Mouse (Mus musculus) limb, embryonic 12.5 days (tissue): ENCODE measurements around the gene Rpl13a. TPM values are rescaled to one million over a fixed set of nuclear protein-coding genes. Genes with fewer than 3 reads are reported as not detected.
"Not testable (repeated sequence)": the region's sequence is repeated elsewhere in the genome, so short reads cannot be mapped to it uniquely, and the experiment has no call there.

Experiments
- ATAC-seq: fragments of 200-750 bp; cut with Nextera tagmentation; 2 replicates; pipeline ENCODE4 v1.8.0; 2017; ENCODE audit warnings: low read depth, moderate TSS enrichment; ENCODE audit not compliant: insufficient number of reproducible peaks, insufficient read depth, low FRiP score, low TSS enrichment
- H3K27ac ChIP-seq: fragments of 300-500 bp; sonication (generic); 2 replicates; pipeline ENCODE4 v1.5.1; 2016; ENCODE audit warnings: mild to moderate bottlenecking, moderate library complexity
- H3K27me3 ChIP-seq: fragments of 300-500 bp; sonication (generic); 2 replicates; pipeline ENCODE4 v1.6.1; 2016; ENCODE audit warnings: mild to moderate bottlenecking, moderate library complexity
- H3K36me3 ChIP-seq: fragments of 300-500 bp; sonication (generic); 2 replicates; pipeline ENCODE4 v1.6.1; 2016; ENCODE audit warnings: mild to moderate bottlenecking, moderate library complexity
- H3K4me1 ChIP-seq: fragments of 300-500 bp; sonication (generic); replicated peaks from 2 replicates; pipeline ENCODE4 v1.6.1; 2016
- H3K4me2 ChIP-seq: fragments of 300-500 bp; sonication (generic); 2 replicates; pipeline ENCODE4 v1.6.1; 2016; ENCODE audit warnings: mild to moderate bottlenecking, moderate library complexity
- H3K4me3 ChIP-seq: fragments of 300-500 bp; sonication (generic); replicated peaks from 2 replicates; pipeline ENCODE4 v1.5.1; 2016; ENCODE audit warnings: mild to moderate bottlenecking
- H3K9ac ChIP-seq: fragments of 300-500 bp; sonication (generic); replicated peaks from 2 replicates; pipeline ENCODE4 v1.6.1; 2016; ENCODE audit warnings: mild to moderate bottlenecking, moderate library complexity
- H3K9me3 ChIP-seq: fragments of 300-500 bp; sonication (generic); 2 replicates; pipeline ENCODE4 v1.6.1; 2016; ENCODE audit warnings: mild to moderate bottlenecking, moderate library complexity
- WGBS: fragments of 180-500 bp; shearing (Covaris S2); methylation state at CpG from one replicate; pipeline ENCODE4 v1.1.7; 2016; 5-methylcytosine and 5-hydroxymethylcytosine counted together
- polyA plus RNA-seq: library from polyadenylated mRNA; unstranded; fragments of >200 nt; fragmentation: Nextera tagmentation; extraction: Ambion mirVana; gene quantifications from 2 replicates; pipeline ENCODE4 v1.2.1, GENCODE M21; 2016

Gene Rpl13a
- polyA plus RNA-seq, 1 experiment from 2014 or later: 1,447 TPM

DNA sequence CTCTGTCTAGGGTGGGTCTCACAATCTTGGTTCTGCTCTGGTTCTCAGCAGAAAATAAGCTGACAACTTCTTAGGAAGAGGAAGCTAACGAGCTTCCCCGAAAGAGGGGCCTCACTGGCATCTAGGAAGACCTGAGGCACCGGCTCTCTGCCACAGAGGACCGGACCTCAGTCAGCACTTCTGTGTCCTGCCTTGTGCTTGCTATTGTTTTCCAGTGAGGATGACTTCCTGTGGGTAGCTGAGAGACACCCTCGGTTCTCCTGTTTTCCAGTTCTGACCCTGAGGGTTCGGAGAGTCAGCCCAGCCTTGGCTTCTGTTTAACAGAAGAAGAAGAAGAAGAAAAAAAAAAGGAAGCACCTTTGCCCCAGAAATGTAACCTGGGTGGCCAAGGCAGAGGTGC is 31.1 kb downstream of the Rpl13a start:
- Histone ChIP-seq H3K27ac (no peak overlapping the region), H3K4me2 (no peak overlapping the region), H3K4me1 (peaks cover 21% of the 10 kb centered on the region), H3K36me3 (no peaks in the 10 kb centered on the region), H3K9ac (no peak overlapping the region), H3K9me3 (no peaks in the 10 kb centered on the region), H3K4me3 (no peak overlapping the region), H3K27me3 (no peaks in the 10 kb centered on the region)
- no peak for ATAC-seq
- 60% methylated on average over 6 of the region's 6 CpGs for WGBS

GRCm38 (mm10) chr7:45095965-45096364 is 32.6 kb downstream of the Rpl13a start:
- ATAC-seq, H3K27ac ChIP-seq, H3K4me2 ChIP-seq: not testable (repeated sequence)

DNA sequence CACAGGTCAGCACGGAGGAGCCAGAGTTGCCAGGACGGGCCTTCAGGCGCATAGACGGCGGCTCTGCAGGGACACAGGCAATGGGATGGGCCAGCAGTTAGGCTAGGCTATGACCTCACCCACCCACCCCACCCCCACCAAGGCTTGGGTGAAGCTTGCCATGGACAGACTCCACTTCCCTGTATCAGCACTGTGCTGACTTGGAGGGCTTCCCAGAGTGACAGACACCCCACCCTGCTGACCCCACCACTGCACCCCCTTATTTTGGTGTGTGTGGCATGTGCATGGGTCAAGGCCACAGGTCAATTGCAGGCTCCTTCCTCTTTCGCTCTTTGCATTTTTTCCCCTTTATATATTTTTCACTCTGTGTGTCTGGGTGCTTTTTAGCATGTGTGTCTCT is 33.2 kb downstream of the Rpl13a start:
- 64% methylated on average over 6 of the region's 6 CpGs for WGBS
- ATAC-seq: no peak
- Histone ChIP-seq H3K9me3 (no peaks in the 10 kb centered on the region), H3K4me3 (no peak overlapping the region), H3K9ac (no peak overlapping the region), H3K27ac (no peak overlapping the region), H3K4me2 (no peak overlapping the region), H3K4me1 (peaks cover 31% of the 10 kb centered on the region), H3K36me3 (no peaks in the 10 kb centered on the region), H3K27me3 (no peaks in the 10 kb centered on the region)

More at GRCm38 (mm10) chr7:45095965-45096364, 32.6 kb downstream of the Rpl13a start:
- not testable (repeated sequence) for H3K9me3 ChIP-seq, H3K9ac ChIP-seq, H3K36me3 ChIP-seq, H3K4me3 ChIP-seq, H3K27me3 ChIP-seq
- WGBS: 95% methylated on average over 14 of the region's 14 CpGs
- peaks cover 26% of the 10 kb centered on the region for H3K4me1 ChIP-seq

GRCm38 (mm10) chr7:45094121-45094520 is 34.4 kb downstream of the Rpl13a start:
- no peak for ATAC-seq
- H3K4me1 ChIP-seq: peaks cover 35% of the 10 kb centered on the region
- no peak overlapping the region for H3K9ac ChIP-seq
- H3K27me3 ChIP-seq: no peaks in the 10 kb centered on the region
- no peaks in the 10 kb centered on the region for H3K36me3 ChIP-seq
- 6% methylated on average over 7 of the region's 7 CpGs for WGBS
- no peaks in the 10 kb centered on the region for H3K9me3 ChIP-seq
- 0 out of 2 replicates have a peak overlapping the region, but pooled peaks have one; percentile 23 for H3K4me2 ChIP-seq
- peak overlapping the region; percentile 91 for H3K27ac ChIP-seq
- no peak overlapping the region for H3K4me3 ChIP-seq

GRCm38 (mm10) chr7:45093516-45093905 is 35.0 kb downstream of the Rpl13a start:
- no peak for ATAC-seq
- peak overlapping the region; percentile 23; the same call in 1 of the 2 replicates for H3K4me2 ChIP-seq
- H3K9me3 ChIP-seq: no peaks in the 10 kb centered on the region
- 21% methylated on average over 17 of the region's 18 CpGs for WGBS
- H3K4me3 ChIP-seq: no peak overlapping the region
- H3K27ac ChIP-seq: peak overlapping the region; percentile 91
- H3K4me1 ChIP-seq: peaks cover 35% of the 10 kb centered on the region
- H3K27me3 ChIP-seq: no peaks in the 10 kb centered on the region
- peaks cover 4% of the 10 kb centered on the region for H3K36me3 ChIP-seq
- H3K9ac ChIP-seq: no peak overlapping the region

- Histone ChIP-seq H3K9me3 (no peaks in the 10 kb centered on the region), H3K36me3 (peaks cover 10% of the 10 kb centered on the region), H3K9ac (no peak overlapping the region), H3K4me2 (peak overlapping the region; percentile 23; the same call in 1 of the 2 replicates), H3K27me3 (no peaks in the 10 kb centered on the region), H3K4me1 (peaks cover 35% of the 10 kb centered on the region), H3K4me3 (no peak overlapping the region), H3K27ac (peak overlapping the region; percentile 91)
- 22% methylated on average over 12 of the region's 12 CpGs for WGBS
- ATAC-seq: no peak
Measured at GRCm38 (mm10) chr7:45092828-45093515, 35.6 kb downstream of the Rpl13a start.

DNA sequence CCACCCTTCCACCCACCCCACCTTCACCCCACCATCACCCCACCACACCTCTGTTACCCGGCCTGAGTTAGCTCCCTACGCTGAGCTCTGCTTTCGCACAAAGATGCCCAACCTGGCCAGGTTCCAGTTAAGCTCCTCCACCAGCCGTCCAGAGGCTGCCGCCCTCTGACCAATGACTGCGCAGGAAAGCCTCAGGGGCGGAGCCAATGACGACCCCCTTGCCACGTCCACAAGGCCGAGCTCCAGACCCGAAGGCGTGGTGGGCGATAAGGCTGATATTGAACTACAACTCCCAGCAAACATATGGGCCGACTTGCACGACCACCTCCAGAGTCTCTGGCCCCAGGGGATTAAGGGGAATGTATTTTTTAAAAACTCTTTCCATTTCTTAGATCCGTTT is 36.5 kb downstream of the Rpl13a start, which contains the start of gene Rcn3:
Gene Rcn3 (minus strand): TSS at position 174 of the 400 bp plus-strand sequence.
- peaks cover 19% of the 10 kb centered on the region for H3K36me3 ChIP-seq
- H3K27ac ChIP-seq: peak within 1 kb of the TSS; percentile 94
- peak within 1 kb of the TSS; percentile 82 for H3K9ac ChIP-seq
- no peaks in the 10 kb centered on the region for H3K27me3 ChIP-seq
- ATAC-seq: peak; percentile 83
- no peaks in the 10 kb centered on the region for H3K9me3 ChIP-seq
- H3K4me2 ChIP-seq: peak within 1 kb of the TSS; percentile 85
- H3K4me1 ChIP-seq: peaks cover 35% of the 10 kb centered on the region
- peak within 1 kb of the TSS; percentile 67 for H3K4me3 ChIP-seq
- under 1% methylated on average over 16 of the region's 16 CpGs for WGBS

GRCm38 (mm10) chr7:45091001-45091990 is 37.3 kb downstream of the Rpl13a start:
- peak overlapping the region; percentile 82 for H3K9ac ChIP-seq
- H3K4me3 ChIP-seq: peak overlapping the region; percentile 67
- H3K36me3 ChIP-seq: peaks cover 26% of the 10 kb centered on the region
- ATAC-seq: peak; percentile 29; the same call in 1 of the 2 replicates
- no peaks in the 10 kb centered on the region for H3K27me3 ChIP-seq
- H3K27ac ChIP-seq: peak overlapping the region; percentile 94
- WGBS: 9% methylated on average over 35 of the region's 35 CpGs
- H3K4me2 ChIP-seq: peak overlapping the region; percentile 85
- H3K9me3 ChIP-seq: no peaks in the 10 kb centered on the region
- H3K4me1 ChIP-seq: peaks cover 35% of the 10 kb centered on the region

DNA sequence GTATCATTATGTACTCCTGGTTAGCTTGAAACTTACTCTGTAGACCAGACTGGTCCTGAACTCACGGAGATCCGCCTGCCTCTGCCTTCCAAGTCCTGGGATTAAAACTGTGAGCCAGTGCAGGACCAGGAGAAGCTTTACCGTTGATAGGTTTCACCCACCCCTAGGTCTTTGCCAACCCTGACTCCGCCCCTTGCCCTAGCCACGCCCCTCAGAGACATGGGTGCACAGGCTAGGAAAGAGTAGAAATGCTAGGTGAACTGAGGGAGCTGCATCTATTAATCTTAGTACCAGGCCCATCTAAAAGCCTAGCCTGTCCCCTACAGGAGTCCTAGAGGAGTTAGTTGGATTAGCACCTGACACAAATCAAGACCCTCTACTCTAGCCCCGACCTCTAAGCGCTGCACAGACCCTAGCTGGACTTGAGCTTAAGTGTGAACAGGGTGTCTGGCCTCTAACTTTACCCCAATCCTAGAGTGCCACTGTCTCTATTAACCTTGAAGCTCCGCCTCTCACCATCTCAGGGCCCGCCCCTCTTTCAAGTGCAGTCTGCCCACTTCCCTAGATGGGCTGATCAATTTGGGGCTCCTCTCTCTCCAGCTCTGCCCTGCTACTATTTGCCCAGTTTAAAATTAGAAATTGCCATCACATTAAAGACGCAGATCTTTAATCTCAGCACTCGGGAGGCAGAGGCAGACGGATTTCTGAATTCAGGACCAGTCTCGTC is 38.1 kb downstream of the Rpl13a start:
- Histone ChIP-seq H3K4me2 (peak overlapping the region; percentile 85), H3K4me1 (peaks cover 35% of the 10 kb centered on the region), H3K27me3 (no peaks in the 10 kb centered on the region), H3K4me3 (peak overlapping the region; percentile 67), H3K36me3 (peaks cover 35% of the 10 kb centered on the region), H3K27ac (no peak overlapping the region; the same call in 1 of the 2 replicates), H3K9me3 (no peaks in the 10 kb centered on the region), H3K9ac (peak overlapping the region; percentile 82; the same call in 1 of the 2 replicates)
- 81% methylated on average over 13 of the region's 13 CpGs for WGBS
- ATAC-seq: no peak

DNA sequence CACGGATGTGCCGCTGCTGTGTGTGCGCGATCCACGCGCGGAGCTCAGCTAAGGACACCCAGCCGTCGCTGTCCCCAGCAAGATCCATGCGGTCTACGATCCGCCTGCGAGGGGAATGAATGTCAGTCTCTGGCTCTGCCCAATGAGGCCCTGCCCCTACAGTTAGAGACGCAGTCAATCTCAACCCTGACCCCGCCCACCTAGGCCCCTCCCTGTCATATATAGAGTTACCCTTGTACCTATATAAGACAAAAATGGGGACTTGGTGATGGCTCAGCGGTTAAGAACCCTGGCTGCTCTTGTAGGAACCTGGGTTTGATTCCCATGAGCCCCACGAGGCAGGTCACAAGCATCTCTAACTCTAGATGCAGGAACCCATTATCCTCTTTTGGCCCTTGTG is 40.0 kb downstream of the Rpl13a start:
- no peak overlapping the region for H3K4me3 ChIP-seq
- H3K36me3 ChIP-seq: peaks cover 53% of the 10 kb centered on the region
- no peaks in the 10 kb centered on the region for H3K27me3 ChIP-seq
- no peaks in the 10 kb centered on the region for H3K9me3 ChIP-seq
- H3K4me1 ChIP-seq: peaks cover 23% of the 10 kb centered on the region
- no peak overlapping the region for H3K9ac ChIP-seq
- no peak for ATAC-seq
- H3K27ac ChIP-seq: no peak overlapping the region
- WGBS: 93% methylated on average over 17 of the region's 17 CpGs
- H3K4me2 ChIP-seq: no peak overlapping the region
